Mouse (Mus musculus) sigmoid colon, adult 10 weeks (tissue): ENCODE data around the gene Cask. TPM values are rescaled to one million over a fixed set of nuclear protein-coding genes. Genes with fewer than 3 reads are reported as not detected.

Source experiments
- polyA plus RNA-seq: library from polyadenylated mRNA; stranded (reverse); fragments of 350-450 nt; fragmentation: Illumina TruSeq; extraction: RNeasy Lipid Tissue Mini Kit (QIAGEN cat#74804); gene quantifications from one replicate; pipeline ENCODE4 v1.2.3, GENCODE M21; 2014; ENCODE audit warnings: low read depth, low replicate concordance

The Cask gene
- 103 TPM for polyA plus RNA-seq

GRCm38 (mm10) chrX:13851285-13851684 is at the start of gene Cask:
Cask (minus strand) TSS chrX:13851367.

GRCm38 (mm10) chrX:13661063-13661462 is 190.1 kb downstream of the Cask start, which contains the start of gene Gpr82:
Gpr82 (plus strand) TSS chrX:13661363.

GRCm38 (mm10) chrX:13631599-13632283 is 219.4 kb downstream of the Cask start, which contains the start of gene Gpr34:
Gpr34 (plus strand) TSS chrX:13632089.

Other genes starting within 250 kb of the Cask start
- 25.2 TPM for gene Gpr34, start 219.3 kb downstream of the Cask start, polyA plus RNA-seq
- 1.3 TPM for gene Gpr82, start 190.0 kb downstream of the Cask start, polyA plus RNA-seq